12 mouse cellular contexts compared by ENCODE assay signal in genomic region chr10:24999807-25000206, GRCm38 (mm10).
"Had no signal": no experiment of that assay in that cellular context is flagged by ENCODE, and none has a peak within 500 bp of the region (broad histone marks: within the 10 kb centered on the region; RNA-seq: fewer than 3 reads in every experiment).

No protein-coding gene starts in this region.

- H3K27me3 ChIP-seq: kidney, embryonic 15.5 days; limb, embryonic 13.5 days; midbrain, embryonic 12.5 days; neural tube, embryonic 13.5 days had no signal

- H3K4me2 ChIP-seq: kidney, embryonic 15.5 days; limb, embryonic 13.5 days; midbrain, embryonic 12.5 days; neural tube, embryonic 13.5 days had no signal

- H3K9me3 ChIP-seq: kidney, embryonic 15.5 days; limb, embryonic 13.5 days; midbrain, embryonic 12.5 days; neural tube, embryonic 13.5 days had no signal

- H3K27ac ChIP-seq: kidney, embryonic 15.5 days; limb, embryonic 13.5 days; liver, embryonic 14.5 days; midbrain, embryonic 12.5 days; neural tube, embryonic 13.5 days; stomach, postnatal 0 days had no signal

- H3K36me3 ChIP-seq: kidney, embryonic 15.5 days; limb, embryonic 13.5 days; midbrain, embryonic 12.5 days; neural tube, embryonic 13.5 days had no signal

- H3K4me1 ChIP-seq: kidney, embryonic 15.5 days; limb, embryonic 13.5 days; neural tube, embryonic 13.5 days had no signal

- H3K4me3 ChIP-seq: kidney, embryonic 15.5 days; limb, embryonic 13.5 days; midbrain, embryonic 12.5 days; neural tube, embryonic 13.5 days had no signal

- DNase-seq: kidney, postnatal 14 days; layer of hippocampus, adult 9-11 months; layer of hippocampus, postnatal 36 days; left cerebral cortex, postnatal 4 days; lung, adult 18-20 months; retina, postnatal 1 day had no signal

- H3K9ac ChIP-seq: kidney, embryonic 15.5 days; limb, embryonic 13.5 days; liver, embryonic 14.5 days; midbrain, embryonic 12.5 days; neural tube, embryonic 13.5 days had no signal
